Mouse (Mus musculus): Measurements from ENCODE around the gene Ppp1r12b. TPM values are rescaled to one million over a fixed set of nuclear protein-coding genes. Genes with fewer than 3 reads are reported as not detected.
A peak's percentile ranks its signal among the peaks of the same experiment; 100 is the strongest.

Gene Ppp1r12b
- polyA plus RNA-seq, 1 experiment = 22.2 TPM

DNA sequence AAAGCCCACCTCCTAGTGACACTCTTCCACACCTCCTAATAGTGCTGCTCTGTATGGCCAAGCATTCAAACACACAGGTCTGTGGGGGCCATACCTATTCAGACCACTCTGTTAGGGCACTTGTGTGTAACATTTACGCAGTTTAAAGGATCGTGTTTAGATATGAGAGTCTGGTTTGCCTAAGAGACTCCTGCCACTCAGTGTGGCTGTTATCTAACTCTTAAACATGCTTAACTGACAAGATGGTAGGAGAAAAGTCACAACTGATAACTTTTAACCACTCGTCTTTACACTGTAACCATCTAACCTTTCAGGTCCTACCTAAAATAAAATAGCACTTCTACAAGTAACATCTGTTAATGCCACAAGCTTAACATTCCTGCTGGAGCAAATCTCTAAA lies 134.9 kb downstream of the Ppp1r12b start:
- 96% methylated on average over 3 of the region's 3 CpGs for WGBS
- TF ChIP-seq CTCF (IDR thresholded peaks at IDR 0.05; ENCODE audit: borderline replicate concordance, insufficient read depth, low read depth, low read length) (no peak), POLR2A (IDR thresholded peaks at IDR 0.05; ENCODE audit: borderline replicate concordance, insufficient read depth, low read length) (no peak)
- H3K27ac ChIP-seq (ENCODE audit: insufficient read depth, low read length) = no peak overlapping the region
- no peak for DNase-seq
- peaks cover 3% of the 10 kb centered on the region; the same call in 1 of the 2 replicates for H3K4me1 ChIP-seq (ENCODE audit: control insufficient read depth, insufficient read depth, low read length)
- no peak overlapping the region for H3K4me3 ChIP-seq (replicated peaks; ENCODE audit: insufficient read depth, low read depth, low read length)
- H3K27me3 ChIP-seq (ENCODE audit: control insufficient read depth, insufficient read depth, low read length) = no peaks in the 10 kb centered on the region

DNA sequence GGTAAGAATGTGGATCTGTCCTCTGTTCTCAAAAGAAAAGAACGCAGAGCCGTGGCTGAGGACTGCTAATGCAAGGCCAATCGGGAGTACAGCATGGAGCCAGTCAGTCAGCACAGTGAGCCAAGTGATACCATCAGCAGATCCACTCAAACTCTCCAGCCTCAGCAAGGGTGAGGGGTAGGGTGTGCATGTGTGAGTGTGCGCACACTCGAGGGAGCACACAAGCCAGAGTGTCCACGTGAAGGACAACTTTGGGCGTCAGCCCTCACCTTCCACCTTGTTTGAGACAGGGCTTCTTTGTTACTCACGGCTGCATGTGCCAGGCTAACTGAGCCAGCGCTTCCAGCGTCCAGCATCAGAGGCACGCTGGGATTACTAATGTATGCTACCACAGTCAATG lies 136.5 kb downstream of the Ppp1r12b start:
- H3K27me3 ChIP-seq (ENCODE audit: control insufficient read depth, insufficient read depth, low read length) = no peaks in the 10 kb centered on the region
- no peak overlapping the region for H3K27ac ChIP-seq (ENCODE audit: insufficient read depth, low read length)
- TF ChIP-seq CTCF (IDR thresholded peaks at IDR 0.05; ENCODE audit: borderline replicate concordance, insufficient read depth, low read depth, low read length) = no peak
- no peak for TF ChIP-seq POLR2A (IDR thresholded peaks at IDR 0.05; ENCODE audit: borderline replicate concordance, insufficient read depth, low read length)
- DNase-seq = no peak
- no peak overlapping the region for H3K4me3 ChIP-seq (replicated peaks; ENCODE audit: insufficient read depth, low read depth, low read length)
- peaks cover 3% of the 10 kb centered on the region; the same call in 1 of the 2 replicates for H3K4me1 ChIP-seq (ENCODE audit: control insufficient read depth, insufficient read depth, low read length)
- WGBS = 88% methylated on average over 11 of the region's 11 CpGs

DNA sequence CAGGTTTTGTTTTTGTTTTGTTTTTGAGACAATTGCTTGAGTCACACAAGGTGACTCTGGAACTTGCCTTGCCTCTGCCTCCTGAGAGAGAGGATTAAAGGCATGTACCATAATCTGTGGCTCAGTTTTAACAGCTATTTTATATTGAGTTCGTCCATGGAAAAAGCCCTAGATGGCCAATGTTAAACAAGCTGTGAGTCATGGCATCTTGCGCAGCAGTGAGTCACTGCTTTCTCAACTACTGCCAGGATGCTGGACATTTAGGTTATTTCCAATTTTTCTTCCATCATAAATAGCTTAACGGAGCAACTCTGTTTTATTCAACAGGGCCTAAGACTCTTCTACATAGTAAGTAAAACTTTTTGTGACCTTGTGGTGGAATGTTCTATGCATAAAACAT lies 137.0 kb downstream of the Ppp1r12b start:
- 72% methylated on average over 3 of the region's 3 CpGs for WGBS
- Histone ChIP-seq H3K27ac (ENCODE audit: insufficient read depth, low read length) (no peak overlapping the region), H3K4me1 (ENCODE audit: control insufficient read depth, insufficient read depth, low read length) (peaks cover 3% of the 10 kb centered on the region; the same call in 1 of the 2 replicates), H3K4me3 (replicated peaks; ENCODE audit: insufficient read depth, low read depth, low read length) (no peak overlapping the region), H3K27me3 (ENCODE audit: control insufficient read depth, insufficient read depth, low read length) (no peaks in the 10 kb centered on the region)
- no peak for DNase-seq
- no peak for TF ChIP-seq POLR2A (IDR thresholded peaks at IDR 0.05; ENCODE audit: borderline replicate concordance, insufficient read depth, low read length)
- no peak for TF ChIP-seq CTCF (IDR thresholded peaks at IDR 0.05; ENCODE audit: borderline replicate concordance, insufficient read depth, low read depth, low read length)

DNA sequence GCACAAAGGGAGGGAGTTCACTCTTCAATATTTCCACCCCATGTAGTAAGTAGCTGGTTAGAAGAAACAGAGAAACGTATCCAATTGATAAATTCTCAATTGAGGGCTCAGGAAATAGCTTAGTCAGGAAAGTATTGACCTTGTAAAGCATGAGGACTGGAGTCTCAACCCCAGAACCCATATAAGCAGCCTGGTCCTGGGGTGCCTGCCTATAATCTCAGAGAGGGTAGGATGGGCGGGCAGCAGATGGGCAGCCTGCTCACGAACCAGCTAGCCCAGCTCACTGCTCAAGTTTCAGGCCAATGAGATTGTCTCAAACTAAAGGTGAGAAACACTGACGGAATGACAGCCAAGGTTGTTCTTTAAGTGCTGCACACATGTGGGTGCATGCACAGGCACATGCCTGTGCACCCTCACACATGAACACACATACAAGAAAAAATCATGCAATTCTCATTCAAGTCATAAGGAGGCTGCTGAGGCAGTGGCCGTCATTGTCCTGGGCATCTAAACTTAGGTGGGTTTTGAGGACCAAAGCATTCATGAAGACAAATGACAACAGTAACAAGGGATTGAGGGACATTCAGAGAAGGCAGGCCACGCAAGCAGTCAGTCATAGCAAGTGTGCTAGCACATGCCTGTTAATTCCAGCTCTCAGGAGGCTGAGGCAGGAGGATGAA lies 137.7 kb downstream of the Ppp1r12b start:
- DNase-seq = no peak
- Histone ChIP-seq H3K27me3 (ENCODE audit: control insufficient read depth, insufficient read depth, low read length) (no peaks in the 10 kb centered on the region), H3K4me1 (ENCODE audit: control insufficient read depth, insufficient read depth, low read length) (peaks cover 3% of the 10 kb centered on the region; the same call in 1 of the 2 replicates), H3K27ac (ENCODE audit: insufficient read depth, low read length) (no peak overlapping the region), H3K4me3 (replicated peaks; ENCODE audit: insufficient read depth, low read depth, low read length) (no peak overlapping the region)
- TF ChIP-seq CTCF (IDR thresholded peaks at IDR 0.05; ENCODE audit: borderline replicate concordance, insufficient read depth, low read depth, low read length) = no peak
- no peak for TF ChIP-seq POLR2A (IDR thresholded peaks at IDR 0.05; ENCODE audit: borderline replicate concordance, insufficient read depth, low read length)
- WGBS = 91% methylated on average over 6 of the region's 6 CpGs

DNA sequence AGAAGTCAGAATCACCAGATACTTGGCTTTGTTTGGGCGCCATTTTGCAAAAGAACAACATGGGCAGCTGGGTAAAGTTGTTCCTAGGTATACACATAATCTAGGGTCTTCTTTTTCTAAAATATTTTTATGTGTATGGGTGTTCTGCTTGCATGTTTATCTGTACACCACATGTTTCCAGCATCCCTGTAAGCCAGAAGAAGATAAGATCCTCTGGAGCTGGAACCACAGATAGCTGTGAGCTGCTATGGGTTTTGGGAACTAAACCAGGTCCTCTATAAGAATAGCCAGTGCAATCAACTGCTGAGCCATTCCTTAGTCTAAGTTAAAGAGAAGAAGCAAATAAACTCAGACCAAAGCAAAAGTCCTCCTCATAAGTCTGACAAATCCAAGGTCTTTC lies 138.6 kb downstream of the Ppp1r12b start:
- WGBS = 100% methylated on average over 1 of the region's 1 CpGs

DNA sequence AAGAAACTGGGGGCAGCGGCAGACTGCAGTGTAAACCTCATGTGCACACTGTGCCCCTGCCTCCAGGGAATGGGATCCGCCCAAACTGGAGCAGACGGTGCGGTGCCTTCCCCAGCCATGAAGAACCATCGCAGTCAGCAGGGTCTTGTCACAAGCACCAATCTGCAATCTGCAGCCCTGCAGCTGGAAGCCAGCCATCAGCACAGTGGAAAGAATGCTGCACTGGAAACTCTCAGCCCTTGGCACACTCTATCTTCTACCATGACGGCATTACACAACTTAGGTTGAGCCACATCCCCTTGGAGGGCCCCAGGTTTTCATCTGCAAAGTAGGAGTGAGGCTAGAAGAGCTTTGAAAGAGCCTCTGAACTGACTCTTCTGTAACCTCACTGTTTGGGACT lies 139.1 kb downstream of the Ppp1r12b start:
- H3K4me1 ChIP-seq (ENCODE audit: control insufficient read depth, insufficient read depth, low read length) = peaks cover 3% of the 10 kb centered on the region; the same call in 1 of the 2 replicates

More for the DNA sequence above, 138.6 kb downstream of the Ppp1r12b start:
- no peak overlapping the region for H3K4me3 ChIP-seq (replicated peaks; ENCODE audit: insufficient read depth, low read depth, low read length)
- DNase-seq = no peak
- H3K4me1 ChIP-seq (ENCODE audit: control insufficient read depth, insufficient read depth, low read length) = peaks cover 3% of the 10 kb centered on the region; the same call in 1 of the 2 replicates
- TF ChIP-seq POLR2A (IDR thresholded peaks at IDR 0.05; ENCODE audit: borderline replicate concordance, insufficient read depth, low read length) (no peak), CTCF (IDR thresholded peaks at IDR 0.05; ENCODE audit: borderline replicate concordance, insufficient read depth, low read depth, low read length) (no peak)
- no peak overlapping the region for H3K27ac ChIP-seq (ENCODE audit: insufficient read depth, low read length)
- no peaks in the 10 kb centered on the region for H3K27me3 ChIP-seq (ENCODE audit: control insufficient read depth, insufficient read depth, low read length)

DNA sequence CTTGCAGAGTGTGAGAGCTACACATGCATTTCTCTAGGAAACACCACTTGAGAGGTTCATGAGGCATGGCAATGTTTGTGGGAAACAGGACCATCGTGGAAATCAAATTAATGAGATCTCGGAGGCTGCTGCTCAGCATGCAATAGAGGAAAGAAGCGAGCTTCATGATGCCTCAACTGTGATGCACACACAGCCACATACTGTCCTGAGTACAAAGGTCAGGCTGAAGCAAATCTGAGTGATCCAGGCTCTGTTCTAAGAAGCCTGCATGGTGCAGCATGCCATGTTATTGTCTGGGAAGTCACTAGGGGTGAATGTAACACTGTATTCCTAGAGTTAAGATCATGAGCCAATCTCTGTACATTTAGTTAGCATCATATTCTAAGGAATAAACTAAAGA lies 140.0 kb downstream of the Ppp1r12b start:
- no peak overlapping the region for H3K4me3 ChIP-seq (replicated peaks; ENCODE audit: insufficient read depth, low read depth, low read length)
- TF ChIP-seq CTCF (IDR thresholded peaks at IDR 0.05; ENCODE audit: borderline replicate concordance, insufficient read depth, low read depth, low read length) (no peak), POLR2A (IDR thresholded peaks at IDR 0.05; ENCODE audit: borderline replicate concordance, insufficient read depth, low read length) (no peak)
- WGBS = 75% methylated on average over 3 of the region's 3 CpGs
- DNase-seq = no peak
- H3K4me1 ChIP-seq (ENCODE audit: control insufficient read depth, insufficient read depth, low read length) = peaks cover 3% of the 10 kb centered on the region; the same call in 1 of the 2 replicates
- H3K27ac ChIP-seq (ENCODE audit: insufficient read depth, low read length) = no peak overlapping the region
- no peaks in the 10 kb centered on the region for H3K27me3 ChIP-seq (ENCODE audit: control insufficient read depth, insufficient read depth, low read length)

More for the DNA sequence above, 139.1 kb downstream of the Ppp1r12b start:
- Histone ChIP-seq H3K27me3 (ENCODE audit: control insufficient read depth, insufficient read depth, low read length) (no peaks in the 10 kb centered on the region), H3K4me3 (replicated peaks; ENCODE audit: insufficient read depth, low read depth, low read length) (no peak overlapping the region), H3K27ac (ENCODE audit: insufficient read depth, low read length) (no peak overlapping the region)
- no peak for TF ChIP-seq POLR2A (IDR thresholded peaks at IDR 0.05; ENCODE audit: borderline replicate concordance, insufficient read depth, low read length)
- DNase-seq = peak in 1 of 2 experiments; percentile 25
- 26% methylated on average over 6 of the region's 6 CpGs for WGBS

DNA sequence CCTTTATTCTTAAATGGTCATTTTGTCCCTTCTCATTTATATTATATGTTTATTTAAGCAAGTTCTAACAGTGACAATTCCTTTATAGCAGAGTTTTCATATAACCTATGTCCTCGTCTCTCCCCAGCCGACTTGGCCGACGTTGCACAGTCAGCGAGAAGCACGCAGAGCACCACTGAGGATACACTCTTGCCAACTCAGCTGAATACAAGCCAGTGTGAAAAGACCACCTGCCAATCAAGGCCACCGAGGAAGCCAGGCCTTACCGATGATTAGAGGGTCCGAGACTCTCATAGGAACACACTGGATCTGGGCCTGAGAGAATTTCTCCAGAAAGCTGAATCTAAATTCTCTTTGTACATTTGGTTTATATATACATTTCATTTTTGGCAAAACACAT lies 150.3 kb downstream of the Ppp1r12b start:
- Histone ChIP-seq H3K27me3 (ENCODE audit: control insufficient read depth, insufficient read depth, low read length) (no peaks in the 10 kb centered on the region), H3K27ac (ENCODE audit: insufficient read depth, low read length) (no peak overlapping the region), H3K4me1 (ENCODE audit: control insufficient read depth, insufficient read depth, low read length) (no peaks in the 10 kb centered on the region), H3K4me3 (replicated peaks; ENCODE audit: insufficient read depth, low read depth, low read length) (no peak overlapping the region)
- 50% methylated on average over 9 of the region's 9 CpGs for WGBS
- DNase-seq = no peak
- TF ChIP-seq CTCF (IDR thresholded peaks at IDR 0.05; ENCODE audit: borderline replicate concordance, insufficient read depth, low read depth, low read length) (no peak), POLR2A (IDR thresholded peaks at IDR 0.05; ENCODE audit: borderline replicate concordance, insufficient read depth, low read length) (no peak)
